Mouse (Mus musculus) cortical plate, adult 2 months (tissue): ENCODE results near the gene Limch1.

ENCODE experiments used
- CTCF ChIP-seq: fragments of 200-500 bp; IDR thresholded peaks from 2 replicates; pipeline ENCODE4 v1.5.1; 2011; ENCODE audit warnings: mild to moderate bottlenecking, control low read depth, low read length; ENCODE audit not compliant: insufficient read depth; ENCODE audit errors: extremely low read depth
- POLR2A ChIP-seq: fragments of 200-500 bp; IDR thresholded peaks from 2 replicates; pipeline ENCODE4 v1.6.1; 2011; ENCODE audit warnings: mild to moderate bottlenecking, low read length, control low read depth; ENCODE audit not compliant: insufficient read depth; ENCODE audit errors: extremely low read depth

GRCm38 (mm10) chr5:67106261-67106660 is 360.6 kb downstream of the Limch1 start:
- TF ChIP-seq CTCF (no peak), POLR2A (no peak)
